Mouse (Mus musculus): ENCODE measurements around the gene Prss46.
"Not testable (repeated sequence)": the region's sequence is repeated elsewhere in the genome, so short reads cannot be mapped to it uniquely, and the experiment has no call there.

Gene Prss46

DNA sequence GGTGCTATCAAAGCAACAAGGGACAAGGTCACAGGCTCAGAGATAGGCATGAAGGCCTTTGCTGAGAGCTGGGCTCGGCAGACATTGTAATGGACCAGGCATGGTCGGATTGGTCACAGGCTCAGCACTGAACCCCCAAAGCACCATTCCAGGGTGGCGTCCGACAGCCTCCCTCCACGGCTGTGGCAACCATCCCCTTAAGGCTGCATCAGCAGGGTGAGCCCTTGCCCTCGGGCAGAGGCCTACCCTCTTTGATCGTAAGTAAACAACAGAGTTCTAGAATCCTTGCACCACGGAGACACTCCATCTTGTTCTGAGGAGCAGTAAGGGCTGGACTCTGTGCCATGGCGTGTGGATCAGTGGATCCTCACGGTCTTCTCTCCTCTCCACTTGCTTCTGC, at the start of gene Prss46:
Gene Prss46, plus strand, starts transcription at position 301 of the 400 bp plus-strand sequence.
- no peak for DNase-seq (ENCODE audit: extremely low spot score, low spot score)

DNA sequence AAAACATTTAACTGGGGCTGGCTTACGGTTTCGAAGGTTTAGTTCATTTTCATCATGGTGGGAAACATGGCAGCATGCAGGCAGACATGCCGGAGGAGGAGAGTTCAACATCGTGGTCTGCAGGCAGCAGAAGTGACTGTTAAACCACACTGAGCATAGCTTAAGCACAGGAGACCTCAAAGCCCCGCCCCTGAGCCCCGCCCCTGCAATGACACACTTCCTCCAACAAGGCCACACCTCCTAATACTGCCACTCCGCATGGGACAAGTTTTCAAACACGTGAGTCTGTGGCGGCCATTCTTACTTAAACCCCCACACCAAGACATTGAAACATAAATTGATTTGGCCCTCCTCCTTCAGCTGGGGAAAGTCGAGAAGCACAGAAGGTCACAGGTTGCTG, 47.3 kb upstream of the Prss46 start:
- DNase-seq (ENCODE audit: extremely low spot score, low spot score): no peak

GRCm38 (mm10) chr9:110797866-110798265, 46.4 kb upstream of the Prss46 start, which contains the start of gene Prss42:
Gene Prss42 (plus strand): TSS chr9:110798166.
- no peak for DNase-seq (ENCODE audit: extremely low spot score, low spot score)

DNA sequence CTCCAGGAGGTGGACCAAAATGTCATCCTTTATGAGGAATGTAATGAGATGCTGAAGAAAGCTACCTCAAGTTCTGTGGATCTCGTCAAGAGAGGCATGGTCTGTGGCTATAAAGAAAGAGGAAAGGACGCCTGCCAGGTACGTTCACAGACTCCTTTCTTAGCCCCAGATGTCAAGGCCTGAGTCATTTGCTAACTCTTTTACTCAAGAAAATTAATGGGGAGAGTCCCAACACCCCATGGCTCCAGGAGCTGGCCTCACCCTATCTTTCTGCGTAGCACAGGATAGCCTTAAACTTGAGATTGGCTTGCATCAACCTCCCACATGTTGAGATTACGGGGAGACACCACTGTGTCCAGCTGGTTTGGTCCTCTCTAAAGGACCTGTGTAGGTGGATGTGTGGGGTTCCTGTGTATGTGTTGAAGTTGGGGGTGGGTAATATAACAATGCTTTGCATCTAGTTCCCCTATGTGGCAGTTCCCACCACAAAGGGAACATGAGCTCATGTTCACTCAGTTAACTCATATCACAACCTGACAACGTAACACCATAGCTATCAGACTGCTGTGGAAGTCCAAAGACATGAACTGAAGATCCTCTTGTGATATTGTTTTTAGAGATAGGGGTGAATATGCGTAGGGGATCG, 43.3 kb upstream of the Prss46 start:
- DNase-seq (ENCODE audit: extremely low spot score, low spot score): no peak

DNA sequence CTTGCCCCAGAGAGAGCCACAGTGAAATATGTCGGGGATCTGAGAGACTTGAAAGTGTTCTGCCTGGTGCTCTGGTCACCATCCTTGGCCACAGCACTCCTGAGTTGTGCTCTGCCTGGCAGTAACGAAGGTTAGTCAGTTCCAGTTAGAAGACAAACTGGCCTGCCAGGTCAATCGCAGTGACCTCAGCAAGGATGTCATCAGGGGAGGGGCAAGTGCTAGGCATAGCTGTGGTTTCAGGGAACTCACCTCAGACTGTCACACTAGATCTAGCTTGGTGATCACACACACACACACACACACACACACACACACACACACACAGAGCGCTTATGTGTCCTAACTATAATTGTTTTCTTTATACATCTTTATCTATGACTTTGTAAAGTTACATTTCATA, 41.0 kb upstream of the Prss46 start:
- DNase-seq (ENCODE audit: extremely low spot score, low spot score): no peak

DNA sequence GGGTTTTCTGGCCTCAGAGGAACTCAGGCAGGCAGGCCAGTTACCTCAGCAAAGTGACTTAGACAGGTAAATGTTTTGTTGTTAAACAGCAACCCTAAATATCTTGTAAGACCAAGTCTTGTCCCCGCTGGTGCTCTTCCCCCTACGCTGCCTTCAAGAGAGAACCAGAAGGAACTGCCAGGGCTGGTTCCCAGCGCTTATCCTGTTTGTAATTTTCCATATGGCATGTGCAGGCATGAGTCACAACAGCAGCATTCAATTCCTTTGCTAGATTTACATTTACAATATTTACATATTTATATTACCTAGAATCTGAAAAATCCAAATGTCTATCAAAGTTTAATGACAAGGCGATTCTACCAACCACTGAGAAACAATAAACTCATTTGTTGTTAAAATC, 34.3 kb upstream of the Prss46 start:
- DNase-seq (ENCODE audit: extremely low spot score, low spot score): no peak

DNA sequence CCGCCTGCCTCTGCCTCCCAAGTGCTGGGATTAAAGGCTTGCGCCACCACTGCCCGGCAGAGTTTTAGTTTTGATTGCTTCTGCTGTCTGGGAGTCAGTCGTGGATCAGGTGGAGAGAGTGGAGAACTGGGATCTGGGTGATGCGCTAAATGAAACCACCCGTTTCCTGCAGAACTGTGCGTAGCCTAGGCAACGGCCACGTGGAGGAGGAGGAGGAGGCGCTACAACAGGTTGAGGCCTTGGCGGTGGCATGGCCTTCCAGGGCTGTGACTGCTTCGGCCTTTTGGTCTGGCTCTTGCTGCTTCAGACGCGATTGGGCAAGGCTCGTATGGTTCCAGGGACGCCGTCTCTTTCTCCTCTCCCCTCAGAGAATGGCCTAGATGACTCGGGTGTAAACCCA, 30.5 kb upstream of the Prss46 start, which contains the start of gene Prss44:
Gene Prss44, plus strand, starts transcription at position 206 of the 400 bp plus-strand sequence.
- DNase-seq (ENCODE audit: extremely low spot score, low spot score): no peak

DNA sequence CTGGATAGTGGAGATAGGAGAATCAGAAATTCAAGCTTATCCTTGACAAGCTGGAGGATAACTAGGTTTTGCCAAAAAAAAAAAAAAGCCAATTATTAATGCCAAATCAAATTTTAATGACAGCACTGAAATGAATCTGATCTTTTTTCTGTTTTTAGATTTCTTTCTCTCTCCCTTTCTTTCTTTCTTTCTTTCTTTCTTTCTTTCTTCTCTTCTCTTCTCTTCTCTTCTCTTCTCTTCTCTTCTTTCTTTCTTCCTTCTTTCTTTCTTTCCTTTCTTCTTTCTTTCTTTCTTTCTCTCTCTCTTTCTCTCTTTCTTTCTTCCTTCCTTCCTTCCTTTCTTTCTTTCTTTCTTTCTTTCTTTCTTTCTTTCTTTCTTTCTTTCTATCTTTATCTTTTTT, 23.8 kb upstream of the Prss46 start:
- not testable (repeated sequence) for DNase-seq (ENCODE audit: extremely low spot score, low spot score)

GRCm38 (mm10) chr9:110821436-110821835, 22.9 kb upstream of the Prss46 start:
- no peak for DNase-seq (ENCODE audit: extremely low spot score, low spot score)

- no peak for DNase-seq (ENCODE audit: extremely low spot score, low spot score)
Measured at GRCm38 (mm10) chr9:110825426-110825825, 18.9 kb upstream of the Prss46 start.

- no peak for DNase-seq (ENCODE audit: extremely low spot score, low spot score)
Measured at GRCm38 (mm10) chr9:110825832-110826231, 18.5 kb upstream of the Prss46 start.

- no peak for DNase-seq (ENCODE audit: extremely low spot score, low spot score)
Measured at GRCm38 (mm10) chr9:110826390-110826789, 17.9 kb upstream of the Prss46 start, which contains the start of gene Prss43. Gene Prss43 (plus strand): TSS chr9:110826690.

- no peak for DNase-seq (ENCODE audit: extremely low spot score, low spot score)
Measured at GRCm38 (mm10) chr9:110833021-110833420, 11.3 kb upstream of the Prss46 start.

DNA sequence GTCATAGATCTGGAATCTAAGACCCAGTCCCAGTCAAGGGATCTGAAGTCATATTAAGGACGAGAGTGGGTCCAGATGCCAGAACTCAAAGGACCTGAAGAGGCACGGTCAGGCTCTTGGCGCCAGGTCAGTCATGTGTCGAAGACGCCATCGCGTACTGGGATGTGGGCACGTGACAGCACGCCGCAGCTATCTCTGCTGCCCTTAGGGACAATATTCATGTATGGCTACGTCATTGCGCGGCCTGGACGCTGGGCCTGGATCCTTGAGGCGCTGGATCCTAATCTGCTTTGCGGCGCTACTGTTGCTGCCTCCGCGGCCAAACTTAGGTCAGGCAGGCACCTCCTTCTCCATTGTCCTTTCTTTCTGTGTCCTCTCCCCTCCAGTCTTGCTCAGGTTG, 9.9 kb upstream of the Prss46 start, which contains the start of gene Prss45:
Gene Prss45, plus strand, starts transcription at position 178 of the 400 bp plus-strand sequence.
- no peak for DNase-seq (ENCODE audit: extremely low spot score, low spot score)

DNA sequence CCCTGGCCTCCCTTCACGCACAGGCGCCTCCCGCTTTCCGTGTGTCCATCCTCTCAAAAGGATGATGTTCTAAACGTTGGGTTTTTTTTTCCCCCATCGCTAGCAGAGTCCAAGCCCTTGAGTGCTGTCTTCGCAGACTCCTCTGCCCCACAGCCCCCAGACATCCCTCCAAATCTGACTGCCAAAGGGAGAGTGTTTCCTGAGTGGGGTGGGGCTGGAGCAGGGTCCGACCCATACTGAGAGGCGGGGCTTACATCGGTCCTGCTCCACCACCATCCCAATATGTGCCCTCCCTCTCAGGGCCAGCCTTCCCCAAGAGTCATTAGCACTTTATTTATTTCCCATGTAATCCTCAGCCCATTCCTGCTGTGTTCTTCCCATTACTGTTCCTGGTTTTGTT, 9.3 kb upstream of the Prss46 start:
- DNase-seq (ENCODE audit: extremely low spot score, low spot score): no peak

DNA sequence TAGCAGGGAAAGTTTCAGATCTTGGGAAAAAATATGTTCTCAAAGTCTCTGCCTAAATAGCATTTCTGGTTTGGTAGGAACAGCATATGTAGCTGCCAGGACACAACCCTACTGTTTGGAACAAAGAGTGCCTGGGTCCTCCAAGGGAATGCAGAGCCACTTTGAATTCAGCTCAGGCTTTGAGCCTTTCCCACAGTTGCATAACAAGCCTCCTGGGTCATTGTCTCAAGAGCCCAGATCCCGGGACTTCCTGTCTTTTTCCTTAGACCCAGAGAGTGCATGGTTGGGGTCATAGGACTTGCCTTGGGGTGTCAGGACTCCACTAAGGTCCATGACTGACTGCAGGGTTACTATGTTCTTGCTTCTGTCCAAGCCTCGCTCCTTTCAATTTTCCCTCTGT, 8.2 kb upstream of the Prss46 start:
- DNase-seq (ENCODE audit: extremely low spot score, low spot score): no peak

GRCm38 (mm10) chr9:110840905-110841304, 3.4 kb upstream of the Prss46 start:
- DNase-seq (ENCODE audit: extremely low spot score, low spot score): no peak

GRCm38 (mm10) chr9:110841438-110841837, 2.9 kb upstream of the Prss46 start:
- no peak for DNase-seq (ENCODE audit: extremely low spot score, low spot score)

- DNase-seq (ENCODE audit: extremely low spot score, low spot score): no peak
Measured at GRCm38 (mm10) chr9:110849162-110849561, 4.9 kb downstream of the Prss46 start.

DNA sequence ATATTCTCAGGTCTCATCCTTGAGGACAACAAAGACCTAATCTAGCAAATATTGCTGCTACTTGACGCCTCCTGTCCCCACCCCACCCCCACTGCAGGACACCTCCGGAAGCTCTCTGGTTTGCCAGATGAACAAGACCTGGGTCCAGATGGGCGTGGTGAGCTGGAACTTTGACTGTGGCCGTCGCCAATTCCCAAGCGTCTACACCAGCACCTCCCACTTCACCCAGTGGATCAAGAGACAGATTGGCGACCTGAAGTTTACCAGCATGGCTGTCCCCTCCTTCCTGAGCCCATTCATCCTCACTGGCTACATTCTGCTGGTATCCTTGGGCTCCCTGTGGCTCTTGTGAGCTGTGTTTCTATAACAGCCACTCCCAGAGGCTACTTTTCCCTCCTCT, 11.6 kb downstream of the Prss46 start:
- no peak for DNase-seq (ENCODE audit: extremely low spot score, low spot score)

DNA sequence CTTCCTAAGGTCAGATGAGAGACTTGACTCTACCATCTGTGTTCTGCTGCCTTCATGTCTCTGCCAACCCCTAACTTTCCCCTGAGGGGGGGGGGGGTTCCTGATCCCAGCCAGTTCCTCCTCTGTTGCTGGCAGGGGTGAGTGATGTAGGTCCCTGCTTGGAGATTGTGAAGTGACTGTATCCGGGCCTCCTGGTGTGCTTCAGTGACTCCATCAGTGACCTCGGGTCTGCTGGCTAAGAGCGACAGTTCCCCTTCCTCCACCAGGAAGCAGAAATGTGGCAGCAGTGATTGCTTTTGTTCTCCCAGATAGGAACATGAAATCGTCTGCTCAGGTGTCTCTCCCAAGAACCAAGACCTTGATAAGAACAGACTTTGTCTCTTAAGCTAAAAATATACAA, 12.6 kb downstream of the Prss46 start:
- no peak for DNase-seq (ENCODE audit: extremely low spot score, low spot score)

DNA sequence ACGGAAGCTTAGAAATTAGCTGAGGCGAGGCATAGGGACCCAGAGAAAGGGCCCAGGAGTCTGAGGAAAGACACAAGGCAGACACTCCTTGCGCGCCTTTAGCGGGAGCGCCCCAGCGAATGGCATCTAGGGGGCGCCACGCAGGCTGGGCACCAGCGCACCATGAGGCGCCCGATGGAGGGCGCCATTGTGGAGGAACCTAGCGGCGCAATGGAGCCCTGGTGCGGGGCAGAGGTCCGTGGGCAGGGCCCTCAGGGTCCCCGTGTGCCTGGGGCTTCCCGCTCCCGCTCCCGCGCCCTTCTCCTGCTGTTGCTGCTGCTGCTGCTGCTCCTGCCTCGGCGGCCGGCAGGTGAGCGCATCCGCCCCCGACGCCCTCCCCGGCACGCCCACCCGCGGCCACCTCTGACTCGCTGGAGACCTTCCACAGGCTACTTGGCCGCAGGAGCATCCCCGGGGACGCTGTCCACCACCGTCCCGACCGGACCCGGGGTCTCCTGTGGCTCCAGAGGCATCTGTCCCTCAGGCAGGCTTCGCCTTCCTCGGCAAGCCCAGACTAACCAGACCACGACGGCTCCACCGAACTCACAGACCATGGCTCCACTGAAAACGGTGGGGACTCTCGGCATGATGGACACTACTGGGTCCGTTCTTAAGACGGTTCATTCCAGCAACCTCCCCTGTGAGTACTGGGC, 13.6 kb downstream of the Prss46 start, which contains the start of gene Prss50:
Gene Prss50, plus strand, starts transcription at position 187 of the 692 bp plus-strand sequence.
- peak; percentile 52 for DNase-seq (ENCODE audit: extremely low spot score, low spot score)

DNA sequence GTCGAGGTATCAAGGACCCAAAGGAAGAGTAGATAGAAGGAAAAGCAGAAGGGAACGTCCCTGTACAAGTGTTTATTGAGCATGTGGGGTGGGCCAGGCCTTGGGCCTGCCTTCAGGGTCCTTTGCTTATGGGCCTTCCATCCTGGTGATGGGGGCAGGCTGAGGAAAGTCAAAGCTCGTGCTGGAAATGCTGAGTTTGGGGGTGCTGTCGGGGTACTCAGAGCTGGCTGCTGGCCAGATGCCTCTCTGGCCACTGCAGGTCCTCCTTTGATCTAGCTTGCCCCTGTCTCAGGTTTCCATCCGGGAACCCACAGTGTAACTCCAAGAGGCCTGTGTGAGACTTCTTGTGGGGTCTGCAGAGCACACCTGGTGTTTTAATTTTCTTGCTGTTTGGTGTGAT, 14.2 kb downstream of the Prss46 start:
- no peak for DNase-seq (ENCODE audit: extremely low spot score, low spot score)
